Mouse (Mus musculus) ovary, postnatal 14 days (tissue): ENCODE results near the gene Hdac7.
A peak's percentile ranks its signal among the peaks of the same experiment; 100 is the strongest.

Source experiments
- DNase-seq: peaks from one replicate; pipeline ENCODE4 v3.0.0; 2022; ENCODE audit warnings: low spot score

Hdac7 gene

GRCm38 (mm10) chr15:97831987-97832640 lies 12.2 kb downstream of the Hdac7 start:
- no peak for DNase-seq

- no peak for DNase-seq
Observed at GRCm38 (mm10) chr15:97831242-97831986, 12.9 kb downstream of the Hdac7 start.

GRCm38 (mm10) chr15:97830788-97831241 lies 13.5 kb downstream of the Hdac7 start:
- DNase-seq, result no peak

GRCm38 (mm10) chr15:97830253-97830787 lies 14.0 kb downstream of the Hdac7 start:
- no peak for DNase-seq

GRCm38 (mm10) chr15:97829432-97829831 lies 14.9 kb downstream of the Hdac7 start:
- no peak for DNase-seq

GRCm38 (mm10) chr15:97828901-97829338 lies 15.4 kb downstream of the Hdac7 start:
- no peak for DNase-seq

- DNase-seq, result no peak
Observed at GRCm38 (mm10) chr15:97828221-97828842, 16.0 kb downstream of the Hdac7 start.

GRCm38 (mm10) chr15:97827401-97827800 lies 16.9 kb downstream of the Hdac7 start:
- no peak for DNase-seq

DNA sequence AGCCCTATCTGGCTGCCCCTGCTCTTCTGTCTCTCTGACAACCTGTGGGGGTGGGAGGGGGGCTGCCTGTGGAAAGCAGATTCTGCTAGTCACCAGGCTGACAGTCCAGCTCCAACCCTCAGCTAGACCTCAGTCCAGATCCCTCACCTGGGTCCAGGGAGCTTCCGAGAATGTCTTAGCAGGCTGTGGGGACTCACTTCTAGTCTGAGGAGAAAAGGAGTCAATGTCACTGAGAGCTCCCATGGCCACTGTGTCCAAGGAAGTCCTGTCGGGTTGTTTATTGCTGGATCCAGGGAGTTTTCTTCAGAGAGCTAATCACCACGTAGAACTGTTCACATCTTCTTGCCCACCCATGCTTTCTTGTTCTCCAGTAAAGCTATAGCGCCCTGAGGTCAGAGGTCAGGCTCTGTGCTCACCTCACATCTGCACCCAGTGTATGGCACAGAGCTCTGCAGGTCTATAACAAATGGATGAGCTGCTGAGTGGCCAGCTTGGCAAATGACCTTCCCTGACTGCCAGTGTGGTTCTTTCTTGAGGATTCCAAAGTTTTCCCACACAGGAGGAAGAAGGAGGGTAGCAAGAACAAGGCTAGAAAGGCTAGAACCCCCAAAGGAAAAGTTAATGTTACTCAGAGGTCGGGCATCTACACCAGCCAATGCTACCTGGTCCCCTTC lies 17.6 kb downstream of the Hdac7 start:
- DNase-seq, result no peak

DNA sequence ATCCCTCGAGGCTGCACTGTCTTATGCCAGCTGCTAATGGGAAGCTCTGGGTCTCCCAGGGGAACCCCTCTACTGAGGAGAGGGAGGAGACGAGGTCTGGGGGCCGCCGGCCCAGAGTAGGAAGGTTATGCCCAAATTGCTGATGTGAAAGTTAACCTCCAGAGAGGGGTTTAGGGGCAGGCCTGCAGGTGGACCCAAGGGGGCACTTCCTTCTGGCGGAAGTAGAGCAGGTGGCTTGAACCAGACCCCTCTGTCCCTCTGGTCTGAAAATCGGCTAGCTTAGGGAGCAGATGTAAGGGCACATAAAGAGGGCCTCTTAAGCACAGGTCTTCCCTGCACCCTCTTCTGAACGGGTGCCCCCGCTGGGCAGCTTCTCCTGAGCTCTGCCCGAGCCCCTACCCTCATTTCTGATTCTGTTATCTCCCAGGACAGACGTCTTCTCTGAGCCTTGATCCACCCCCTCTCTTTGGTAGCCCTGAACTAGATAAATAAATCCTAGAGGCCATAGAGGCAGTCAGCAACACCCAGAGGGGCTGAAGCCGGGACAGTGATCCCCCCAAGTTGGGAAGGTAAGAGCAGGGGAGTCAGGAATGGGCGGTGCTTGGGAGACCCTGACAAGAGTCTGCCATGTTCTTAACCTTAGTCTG lies 18.2 kb downstream of the Hdac7 start:
- no peak for DNase-seq

DNA sequence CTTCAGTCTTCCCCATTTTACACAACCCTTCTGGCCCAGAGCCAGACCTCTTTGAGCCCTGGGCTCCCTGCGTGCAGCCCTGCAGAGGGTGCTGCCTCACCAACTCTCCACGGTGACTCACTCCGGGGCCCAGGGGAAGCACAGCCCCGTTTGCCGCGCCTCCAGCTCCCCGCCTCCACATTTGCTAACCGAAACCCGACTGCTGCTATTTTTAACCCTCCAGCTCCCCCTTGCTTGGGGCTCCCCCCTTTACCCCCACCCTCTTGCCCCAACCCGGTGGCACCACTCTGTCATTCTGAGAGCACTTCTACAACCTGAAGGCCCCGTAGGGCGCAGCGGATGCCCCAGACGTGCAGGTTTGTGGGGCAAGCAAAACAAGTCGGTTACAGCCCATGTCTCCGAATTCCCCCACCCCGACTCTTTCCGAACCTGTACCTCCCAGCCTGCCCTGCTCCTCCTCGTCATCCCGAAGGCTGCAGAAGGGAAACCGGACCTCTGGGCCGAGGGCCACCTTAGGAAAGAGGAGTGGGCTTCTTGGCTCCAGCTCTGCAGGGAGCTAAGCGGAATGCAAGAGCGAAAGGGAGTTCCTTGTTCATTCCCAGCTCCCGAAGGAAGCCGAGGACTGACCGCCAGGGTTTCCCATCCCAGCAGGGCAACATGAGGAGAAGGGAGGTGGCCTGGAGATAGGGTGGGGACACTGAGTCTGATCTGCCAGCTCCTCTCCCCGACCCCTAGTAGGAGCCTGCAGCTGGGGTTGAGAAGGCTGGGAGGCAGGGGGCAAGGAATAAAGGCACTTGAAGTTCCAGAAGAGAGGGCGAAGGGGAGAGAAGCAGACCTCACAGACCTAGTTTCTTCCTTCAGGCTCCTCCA lies 19.0 kb downstream of the Hdac7 start:
- peak; percentile 74 for DNase-seq

DNA sequence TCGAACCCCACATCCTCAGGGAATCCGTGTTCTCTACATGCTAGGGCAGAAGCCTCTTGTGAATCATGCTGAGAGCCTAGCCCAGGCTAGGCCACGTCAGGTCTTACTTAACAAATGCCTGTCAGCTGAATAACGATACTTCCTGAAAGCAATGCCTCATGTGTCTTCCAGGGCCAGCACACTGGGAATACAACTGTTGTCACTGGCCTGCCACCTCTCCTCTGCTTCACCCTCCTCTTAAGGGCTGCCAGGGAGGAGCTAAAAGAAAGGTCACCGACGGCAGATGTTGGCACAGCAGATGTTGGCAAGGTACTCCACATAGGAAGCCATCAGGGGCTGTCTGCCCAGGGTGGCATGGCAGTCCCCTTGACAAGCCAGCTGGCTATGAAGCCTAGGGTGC lies 20.3 kb downstream of the Hdac7 start:
- no peak for DNase-seq

GRCm38 (mm10) chr15:97823479-97823878 lies 20.8 kb downstream of the Hdac7 start:
- DNase-seq, result no peak

DNA sequence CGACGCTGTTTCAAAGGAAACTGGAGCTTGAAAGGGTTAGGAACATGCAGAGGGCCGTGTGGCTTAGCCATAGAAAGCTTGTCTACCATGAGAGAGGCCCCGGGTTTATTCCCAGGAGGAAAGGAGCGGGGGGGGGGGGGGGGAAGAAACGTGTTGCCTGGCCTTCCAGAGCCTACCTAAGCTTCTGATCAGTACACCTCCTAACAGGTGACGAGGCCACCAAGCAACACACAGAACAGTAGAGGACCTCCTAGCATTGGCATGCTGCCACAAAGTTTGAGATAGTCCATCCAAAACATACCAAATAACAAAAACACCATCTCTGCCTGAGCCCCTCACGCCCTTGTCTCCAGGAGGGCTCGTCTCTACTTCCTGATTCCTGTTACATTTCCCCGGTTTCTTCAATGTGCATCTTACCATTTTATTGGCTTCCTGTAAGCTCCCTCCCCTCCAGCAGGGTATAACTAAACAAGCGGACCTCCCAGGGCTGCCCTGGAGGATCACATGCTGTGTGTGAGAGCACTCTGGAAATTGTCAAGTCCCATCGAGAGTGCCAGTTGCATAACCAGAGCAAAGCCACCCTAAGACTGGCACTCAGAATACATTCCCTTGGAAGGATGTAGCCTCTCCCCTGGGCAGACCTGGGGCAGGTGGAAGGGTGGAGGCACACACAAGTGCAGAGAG lies 21.6 kb downstream of the Hdac7 start:
- DNase-seq, result no peak

DNA sequence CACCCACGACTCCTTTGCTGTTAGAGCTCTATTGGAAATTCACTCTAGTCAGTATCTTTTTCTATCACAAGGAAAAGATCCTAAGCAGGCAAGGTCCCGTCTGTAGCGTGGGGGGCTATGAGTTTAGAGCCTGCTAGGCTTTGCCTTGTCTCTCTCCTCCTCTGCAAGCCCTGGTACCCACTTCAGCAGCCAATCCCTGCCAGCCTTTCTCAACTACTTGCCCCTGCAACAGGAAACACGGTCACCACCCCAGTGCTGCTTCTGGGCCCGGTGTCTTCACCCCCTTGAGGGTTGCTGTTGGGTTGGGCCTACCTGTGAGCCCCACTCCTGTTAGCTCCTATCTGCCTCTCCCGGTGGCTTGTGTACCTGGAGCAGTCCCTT lies 22.3 kb downstream of the Hdac7 start:
- no peak for DNase-seq

GRCm38 (mm10) chr15:97821321-97821982 lies 22.9 kb downstream of the Hdac7 start:
- DNase-seq, result no peak

DNA sequence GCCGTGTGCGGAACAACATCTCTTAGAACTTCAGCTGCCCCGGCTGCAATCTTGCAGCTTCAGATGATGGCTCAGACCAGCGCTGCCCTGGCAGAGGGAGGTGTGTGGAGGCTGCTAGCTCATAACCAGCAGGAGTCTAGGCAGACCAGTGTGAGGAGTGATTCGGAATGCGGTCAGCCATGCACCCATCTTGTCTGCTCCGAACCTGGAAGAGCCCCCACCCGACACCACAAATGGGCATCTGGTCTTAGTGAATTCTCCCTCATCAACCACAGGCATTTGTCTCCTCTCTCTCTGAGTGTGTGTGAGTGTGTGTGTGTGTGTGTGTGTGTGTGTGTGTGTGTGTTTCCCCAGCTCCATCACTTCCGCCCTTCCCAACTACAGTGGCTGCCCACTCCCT lies 24.4 kb downstream of the Hdac7 start:
- no peak for DNase-seq

- no peak for DNase-seq
Observed at GRCm38 (mm10) chr15:97816199-97816994, 27.9 kb downstream of the Hdac7 start.

DNA sequence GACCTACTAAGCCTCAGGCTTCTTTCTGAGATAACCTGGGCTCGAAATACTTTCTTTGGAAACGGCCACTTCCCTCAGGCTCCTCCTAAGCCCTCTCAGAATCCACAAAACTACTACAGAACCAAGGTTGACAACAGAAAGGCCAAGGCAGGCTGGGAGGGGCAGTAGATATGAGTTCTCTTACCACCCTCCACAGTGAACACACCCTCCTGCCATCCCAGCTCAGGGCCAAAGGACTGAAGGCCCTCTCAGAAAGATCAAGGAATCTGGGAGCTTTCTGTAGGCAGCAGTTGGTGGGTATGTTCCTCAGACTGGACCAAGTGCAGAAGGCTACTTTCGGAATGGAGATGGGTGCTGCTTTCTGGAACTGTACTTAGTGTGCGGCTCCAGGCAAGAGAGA lies 29.0 kb downstream of the Hdac7 start:
- DNase-seq, result no peak
